Mouse (Mus musculus): ENCODE measurements around the gene Zmym2. TPM values are rescaled to one million over a fixed set of nuclear protein-coding genes. Genes with fewer than 3 reads are reported as not detected.
A peak's percentile ranks its signal among the peaks of the same experiment; 100 is the strongest.

The Zmym2 gene
- polyA plus RNA-seq, 1 experiment from 2014 or later: 30.2 TPM

DNA sequence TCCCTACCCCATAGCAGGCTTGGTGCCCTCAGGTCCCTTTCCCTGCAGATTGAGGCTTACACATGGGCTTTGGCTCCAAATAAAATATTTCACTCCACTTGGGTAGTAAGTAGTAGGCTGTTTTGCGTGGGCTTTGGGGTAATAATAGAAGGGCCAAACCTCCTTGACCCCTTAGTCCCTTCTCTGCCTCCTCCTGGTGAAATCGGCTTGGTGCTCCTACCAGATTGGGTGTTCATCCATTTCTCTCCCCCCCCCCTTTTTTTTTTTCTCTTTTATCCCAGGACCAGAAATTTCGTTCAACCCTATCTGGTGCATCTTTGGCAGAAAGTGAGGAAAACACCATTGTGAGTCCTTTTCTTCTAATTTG is 1.0 kb downstream of the Zmym2 start:
- Histone ChIP-seq H3K4me3 (ENCODE audit: control insufficient read depth in 1 of 2, insufficient read depth in 1 of 2, low read depth in 1 of 2, low read length in 2 of 2) (peak overlapping the region; percentile 84 to 98), H3K9ac (ENCODE audit: low read length) (peak overlapping the region; percentile 96), H3K9me3 (ENCODE audit: control insufficient read depth, low read length) (peaks cover 2% of the 10 kb centered on the region; the same call in 1 of the 2 replicates), H3K27me3 (ENCODE audit: control insufficient read depth, insufficient read depth, low read length) (no peaks in the 10 kb centered on the region), H3K36me3 (ENCODE audit: control insufficient read depth, insufficient read depth, low read length) (peaks cover 28% of the 10 kb centered on the region), H3K4me2 (ENCODE audit: low read length) (peak overlapping the region; percentile 85), H3K4me1 (ENCODE audit: control insufficient read depth in 2 of 2, insufficient read depth in 2 of 2, low read length in 2 of 2) (peaks cover 2 to 5% of the 10 kb centered on the region in 2 experiments; a peak in 3 of 4 replicates), H3K27ac (replicated peaks in 1 of 2; ENCODE audit: control insufficient read depth in 1 of 2, insufficient read depth in 1 of 2, low read depth in 2 of 2, low read length in 2 of 2) (peak overlapping the region; percentile 99 to 100)
- WGBS: 0% methylated on average over 3 of the region's 3 CpGs
- no peak for ATAC-seq (ENCODE audit: insufficient number of reproducible peaks, insufficient read depth, low FRiP score, low read depth)

DNA sequence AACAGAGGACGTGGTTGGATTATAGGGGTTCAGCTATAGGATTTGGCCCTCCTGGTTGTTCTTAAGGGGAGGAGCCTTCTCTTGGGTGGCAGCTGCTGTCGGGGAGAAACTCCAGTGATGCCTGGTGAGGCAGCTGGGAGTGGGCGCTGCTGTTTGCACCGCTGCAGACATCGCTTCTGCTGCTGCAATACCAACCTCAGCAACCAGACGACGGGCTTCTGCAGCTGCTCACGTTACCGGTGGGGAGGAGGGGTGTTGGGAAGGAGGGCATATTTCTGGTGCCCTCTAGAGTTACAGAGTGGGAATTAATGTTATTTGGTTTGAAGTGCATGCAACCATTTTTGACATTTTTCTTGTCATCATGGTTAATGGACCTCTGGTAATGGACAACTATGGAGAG is 1.4 kb downstream of the Zmym2 start:
- no peak for ATAC-seq (ENCODE audit: insufficient number of reproducible peaks, insufficient read depth, low FRiP score, low read depth)
- Histone ChIP-seq H3K27ac (replicated peaks in 1 of 2; ENCODE audit: control insufficient read depth in 1 of 2, insufficient read depth in 1 of 2, low read depth in 2 of 2, low read length in 2 of 2) (peak overlapping the region; percentile 65 to 99), H3K9ac (ENCODE audit: low read length) (peak overlapping the region; percentile 96), H3K4me3 (ENCODE audit: control insufficient read depth in 1 of 2, insufficient read depth in 1 of 2, low read depth in 1 of 2, low read length in 2 of 2) (peak overlapping the region; percentile 84 to 98), H3K27me3 (ENCODE audit: control insufficient read depth, insufficient read depth, low read length) (no peaks in the 10 kb centered on the region), H3K36me3 (ENCODE audit: control insufficient read depth, insufficient read depth, low read length) (peaks cover 28% of the 10 kb centered on the region), H3K4me2 (ENCODE audit: low read length) (peak overlapping the region; percentile 85), H3K4me1 (ENCODE audit: control insufficient read depth in 2 of 2, insufficient read depth in 2 of 2, low read length in 2 of 2) (peaks cover 2 to 5% of the 10 kb centered on the region in 2 experiments; a peak in 3 of 4 replicates), H3K9me3 (ENCODE audit: control insufficient read depth, low read length) (peaks cover 2% of the 10 kb centered on the region; the same call in 1 of the 2 replicates)
- WGBS: 1% methylated on average over 9 of the region's 9 CpGs

DNA sequence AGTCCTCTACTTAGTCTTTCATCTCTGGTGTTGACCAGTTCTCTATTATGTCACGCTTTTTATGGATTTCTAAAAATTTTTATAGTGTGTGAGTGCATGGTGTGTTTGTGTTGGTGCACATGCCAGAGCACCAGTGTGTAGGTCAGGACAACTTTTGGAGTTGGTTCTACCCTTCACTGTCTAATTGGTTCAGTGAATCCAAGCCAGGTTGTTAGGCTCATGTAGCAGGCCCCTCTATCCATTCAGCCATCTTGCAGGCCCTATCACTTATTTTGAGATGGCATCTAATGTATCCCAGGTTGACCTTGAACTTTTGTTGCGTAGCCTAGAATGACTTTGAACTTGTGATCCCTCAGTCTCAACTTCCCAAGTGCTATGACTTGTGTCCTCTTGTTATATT is 2.0 kb downstream of the Zmym2 start:
- no peak overlapping the region for H3K9ac ChIP-seq (ENCODE audit: low read length)
- ATAC-seq (ENCODE audit: insufficient number of reproducible peaks, insufficient read depth, low FRiP score, low read depth): no peak
- peak overlapping the region; percentile 85 for H3K4me2 ChIP-seq (ENCODE audit: low read length)
- no peaks in the 10 kb centered on the region for H3K27me3 ChIP-seq (ENCODE audit: control insufficient read depth, insufficient read depth, low read length)
- peaks cover under 1% of the 10 kb centered on the region; the same call in 1 of the 2 replicates for H3K9me3 ChIP-seq (ENCODE audit: control insufficient read depth, low read length)
- peak overlapping the region in 1 of 2 experiments; percentile 84; a peak in 2 of 4 replicates for H3K4me3 ChIP-seq (ENCODE audit: control insufficient read depth in 1 of 2, insufficient read depth in 1 of 2, low read depth in 1 of 2, low read length in 2 of 2)
- H3K27ac ChIP-seq (replicated peaks in 1 of 2; ENCODE audit: control insufficient read depth in 1 of 2, insufficient read depth in 1 of 2, low read depth in 2 of 2, low read length in 2 of 2): 0 out of 4 replicates have a peak overlapping the region, but pooled peaks of 1 of the 2 experiments have one; percentile 9
- peaks cover 31% of the 10 kb centered on the region for H3K36me3 ChIP-seq (ENCODE audit: control insufficient read depth, insufficient read depth, low read length)
- H3K4me1 ChIP-seq (ENCODE audit: control insufficient read depth in 2 of 2, insufficient read depth in 2 of 2, low read length in 2 of 2): peaks cover 2 to 5% of the 10 kb centered on the region in 2 experiments; a peak in 3 of 4 replicates
- 73% methylated on average over 2 of the region's 2 CpGs for WGBS

DNA sequence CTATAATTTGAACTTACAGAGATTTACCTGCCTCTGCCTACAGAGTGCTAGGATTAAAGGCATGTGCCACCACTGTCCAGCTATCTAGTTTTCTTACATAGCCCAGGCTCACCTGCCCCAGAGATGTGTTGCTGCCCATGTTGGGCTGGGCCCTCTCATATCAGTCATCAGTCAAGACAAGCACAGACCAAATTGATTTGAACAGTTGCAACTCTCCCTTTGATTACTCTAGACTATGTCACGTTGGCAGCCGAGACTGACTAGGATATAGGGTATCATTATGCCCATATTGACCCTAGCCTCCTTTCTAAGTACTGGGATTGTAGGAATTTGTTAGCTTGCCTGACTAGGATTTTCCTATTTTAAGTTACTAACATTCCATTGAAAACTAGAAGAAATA is 8.0 kb downstream of the Zmym2 start:
- Histone ChIP-seq H3K4me1 (ENCODE audit: control insufficient read depth in 2 of 2, insufficient read depth in 2 of 2, low read length in 2 of 2) (0 out of 4 replicates have a peak, but pooled peaks cover 0 to 2% of the 10 kb centered on the region in 2 experiments), H3K27me3 (ENCODE audit: control insufficient read depth, insufficient read depth, low read length) (no peaks in the 10 kb centered on the region), H3K9me3 (ENCODE audit: control insufficient read depth, low read length) (no peaks in the 10 kb centered on the region), H3K27ac (replicated peaks in 1 of 2; ENCODE audit: control insufficient read depth in 1 of 2, insufficient read depth in 1 of 2, low read depth in 2 of 2, low read length in 2 of 2) (no peak overlapping the region), H3K36me3 (ENCODE audit: control insufficient read depth, insufficient read depth, low read length) (peaks cover 37% of the 10 kb centered on the region), H3K9ac (ENCODE audit: low read length) (no peak overlapping the region), H3K4me3 (ENCODE audit: control insufficient read depth in 1 of 2, insufficient read depth in 1 of 2, low read depth in 1 of 2, low read length in 2 of 2) (no peak overlapping the region), H3K4me2 (ENCODE audit: low read length) (no peak overlapping the region)
- 83% methylated on average over 2 of the region's 2 CpGs for WGBS
- ATAC-seq (ENCODE audit: insufficient number of reproducible peaks, insufficient read depth, low FRiP score, low read depth): no peak

DNA sequence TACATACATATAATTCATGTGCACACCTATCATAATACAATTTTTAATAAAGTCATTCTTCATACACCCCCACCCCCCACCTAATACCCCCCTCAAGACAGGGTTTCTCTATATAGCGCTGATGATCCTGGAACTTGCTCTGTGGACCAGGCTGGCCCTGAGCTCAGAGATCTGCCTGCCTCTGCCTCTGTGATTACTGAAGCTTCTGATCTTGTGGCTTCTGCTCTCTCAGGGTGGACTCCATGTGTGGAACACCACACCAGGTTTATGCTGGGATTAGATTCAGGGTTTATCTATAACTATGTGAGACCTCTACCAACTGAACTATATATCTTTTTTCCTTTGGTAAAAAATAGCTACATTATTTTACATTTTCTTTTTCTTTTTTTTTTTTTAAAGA is 10.1 kb downstream of the Zmym2 start:
- 0 out of 4 replicates have a peak, but pooled peaks cover 0 to 2% of the 10 kb centered on the region in 2 experiments for H3K4me1 ChIP-seq (ENCODE audit: control insufficient read depth in 2 of 2, insufficient read depth in 2 of 2, low read length in 2 of 2)
- H3K4me2 ChIP-seq (ENCODE audit: low read length): no peak overlapping the region
- 92% methylated on average over 1 of the region's 1 CpGs for WGBS
- ATAC-seq (ENCODE audit: insufficient number of reproducible peaks, insufficient read depth, low FRiP score, low read depth): no peak
- no peaks in the 10 kb centered on the region for H3K9me3 ChIP-seq (ENCODE audit: control insufficient read depth, low read length)
- H3K36me3 ChIP-seq (ENCODE audit: control insufficient read depth, insufficient read depth, low read length): peaks cover 18% of the 10 kb centered on the region
- H3K9ac ChIP-seq (ENCODE audit: low read length): no peak overlapping the region
- H3K27me3 ChIP-seq (ENCODE audit: control insufficient read depth, insufficient read depth, low read length): no peaks in the 10 kb centered on the region
- no peak overlapping the region for H3K27ac ChIP-seq (replicated peaks in 1 of 2; ENCODE audit: control insufficient read depth in 1 of 2, insufficient read depth in 1 of 2, low read depth in 2 of 2, low read length in 2 of 2)
- no peak overlapping the region for H3K4me3 ChIP-seq (ENCODE audit: control insufficient read depth in 1 of 2, insufficient read depth in 1 of 2, low read depth in 1 of 2, low read length in 2 of 2)

DNA sequence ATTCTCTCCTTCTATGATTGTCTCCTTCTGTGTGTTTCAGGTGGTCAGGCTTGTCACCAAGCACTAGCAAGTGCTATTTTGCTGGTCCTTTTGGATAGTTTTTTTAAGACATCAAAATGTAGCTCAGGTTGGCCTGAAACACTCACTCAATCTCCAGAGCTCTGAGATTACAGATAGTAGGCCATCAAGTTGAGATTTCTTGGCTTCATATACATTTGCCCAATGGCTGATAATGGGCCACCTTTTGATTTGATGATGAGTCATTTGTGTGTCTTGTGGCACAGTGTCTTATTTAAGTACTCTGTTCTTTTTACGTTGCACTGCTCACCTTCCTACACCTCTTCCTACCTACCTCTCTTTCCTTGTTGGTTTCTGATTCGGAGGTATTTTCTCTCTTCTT is 11.0 kb downstream of the Zmym2 start:
- no peak overlapping the region for H3K9ac ChIP-seq (ENCODE audit: low read length)
- peaks cover 20% of the 10 kb centered on the region for H3K36me3 ChIP-seq (ENCODE audit: control insufficient read depth, insufficient read depth, low read length)
- no peaks in the 10 kb centered on the region for H3K9me3 ChIP-seq (ENCODE audit: control insufficient read depth, low read length)
- H3K27me3 ChIP-seq (ENCODE audit: control insufficient read depth, insufficient read depth, low read length): no peaks in the 10 kb centered on the region
- no peak overlapping the region for H3K27ac ChIP-seq (replicated peaks in 1 of 2; ENCODE audit: control insufficient read depth in 1 of 2, insufficient read depth in 1 of 2, low read depth in 2 of 2, low read length in 2 of 2)
- no peak overlapping the region for H3K4me2 ChIP-seq (ENCODE audit: low read length)
- H3K4me3 ChIP-seq (ENCODE audit: control insufficient read depth in 1 of 2, insufficient read depth in 1 of 2, low read depth in 1 of 2, low read length in 2 of 2): no peak overlapping the region
- 0 out of 4 replicates have a peak, but pooled peaks cover 0 to 2% of the 10 kb centered on the region in 2 experiments for H3K4me1 ChIP-seq (ENCODE audit: control insufficient read depth in 2 of 2, insufficient read depth in 2 of 2, low read length in 2 of 2)
- 95% methylated on average over 2 of the region's 2 CpGs for WGBS
- ATAC-seq (ENCODE audit: insufficient number of reproducible peaks, insufficient read depth, low FRiP score, low read depth): no peak

DNA sequence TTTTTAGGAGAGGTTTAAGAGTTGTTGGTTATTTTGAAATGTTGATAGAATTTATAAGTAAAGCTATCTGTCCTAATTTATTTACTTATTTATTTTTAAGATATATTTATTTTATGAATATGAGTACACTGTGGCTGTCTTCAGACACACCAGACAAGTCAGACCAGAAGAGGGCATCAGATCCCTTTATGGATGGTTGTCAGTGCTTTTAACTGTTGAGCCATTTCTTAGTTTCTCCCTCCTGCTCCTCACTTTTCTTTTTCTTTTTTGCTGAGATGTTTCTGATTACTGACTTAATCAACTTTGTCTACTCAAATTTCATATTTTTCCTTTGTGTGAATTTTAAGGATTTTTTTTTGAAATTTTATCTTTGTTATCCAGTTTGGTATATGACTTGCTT is 13.2 kb downstream of the Zmym2 start:
- ATAC-seq (ENCODE audit: insufficient number of reproducible peaks, insufficient read depth, low FRiP score, low read depth): no peak

DNA sequence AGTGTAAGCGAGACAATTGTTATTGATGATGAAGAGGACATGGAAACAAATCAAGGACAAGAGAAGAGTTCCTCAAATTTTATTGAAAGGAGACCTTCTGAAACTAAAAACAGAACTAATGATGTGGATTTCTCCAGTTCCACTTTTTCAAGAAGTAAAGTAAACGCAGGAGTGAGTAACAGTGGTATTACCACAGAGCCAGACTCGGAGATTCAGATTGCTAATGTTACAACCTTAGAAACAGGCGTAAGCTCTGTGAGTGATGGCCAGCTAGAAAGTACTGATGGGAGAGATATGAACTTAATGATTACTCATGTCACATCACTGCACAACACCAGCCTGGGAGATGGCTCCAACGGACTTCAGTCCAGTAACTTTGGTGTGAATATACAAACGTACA is 16.6 kb downstream of the Zmym2 start:
- no peak for ATAC-seq (ENCODE audit: insufficient number of reproducible peaks, insufficient read depth, low FRiP score, low read depth)
- WGBS: 82% methylated on average over 6 of the region's 6 CpGs
- Histone ChIP-seq H3K27me3 (ENCODE audit: control insufficient read depth, insufficient read depth, low read length) (no peaks in the 10 kb centered on the region), H3K9ac (ENCODE audit: low read length) (no peak overlapping the region), H3K9me3 (ENCODE audit: control insufficient read depth, low read length) (no peaks in the 10 kb centered on the region), H3K4me2 (ENCODE audit: low read length) (no peak overlapping the region), H3K4me3 (ENCODE audit: control insufficient read depth in 1 of 2, insufficient read depth in 1 of 2, low read depth in 1 of 2, low read length in 2 of 2) (no peak overlapping the region), H3K4me1 (ENCODE audit: control insufficient read depth in 2 of 2, insufficient read depth in 2 of 2, low read length in 2 of 2) (no peaks in the 10 kb centered on the region), H3K36me3 (ENCODE audit: control insufficient read depth, insufficient read depth, low read length) (peaks cover 26% of the 10 kb centered on the region), H3K27ac (replicated peaks in 1 of 2; ENCODE audit: control insufficient read depth in 1 of 2, insufficient read depth in 1 of 2, low read depth in 2 of 2, low read length in 2 of 2) (no peak overlapping the region)

More for the DNA sequence above, 13.2 kb downstream of the Zmym2 start:
- Histone ChIP-seq H3K27me3 (ENCODE audit: control insufficient read depth, insufficient read depth, low read length) (no peaks in the 10 kb centered on the region), H3K4me3 (ENCODE audit: control insufficient read depth in 1 of 2, insufficient read depth in 1 of 2, low read depth in 1 of 2, low read length in 2 of 2) (no peak overlapping the region), H3K9me3 (ENCODE audit: control insufficient read depth, low read length) (no peaks in the 10 kb centered on the region), H3K9ac (ENCODE audit: low read length) (no peak overlapping the region), H3K27ac (replicated peaks in 1 of 2; ENCODE audit: control insufficient read depth in 1 of 2, insufficient read depth in 1 of 2, low read depth in 2 of 2, low read length in 2 of 2) (no peak overlapping the region), H3K4me2 (ENCODE audit: low read length) (no peak overlapping the region), H3K4me1 (ENCODE audit: control insufficient read depth in 2 of 2, insufficient read depth in 2 of 2, low read length in 2 of 2) (0 out of 4 replicates have a peak, but pooled peaks cover 0 to 2% of the 10 kb centered on the region in 2 experiments), H3K36me3 (ENCODE audit: control insufficient read depth, insufficient read depth, low read length) (peaks cover 21% of the 10 kb centered on the region)
